Mouse (Mus musculus) hematopoietic multipotent progenitor cell, adult 10-12 weeks (in vitro differentiated cells): ENCODE results near the gene Ndufb8. TPM values are rescaled to one million over a fixed set of nuclear protein-coding genes. Genes with fewer than 3 reads are reported as not detected.

Experiments
- polyA plus RNA-seq: library from polyadenylated mRNA; stranded (reverse); fragments of >175 nt; gene quantifications from 2 replicates; pipeline ENCODE4 v1.2.3, GENCODE M21; 2012; ENCODE audit warnings: low replicate concordance

Gene Ndufb8
- polyA plus RNA-seq, result 95.7 and 97.2 TPM in 2 replicates

DNA sequence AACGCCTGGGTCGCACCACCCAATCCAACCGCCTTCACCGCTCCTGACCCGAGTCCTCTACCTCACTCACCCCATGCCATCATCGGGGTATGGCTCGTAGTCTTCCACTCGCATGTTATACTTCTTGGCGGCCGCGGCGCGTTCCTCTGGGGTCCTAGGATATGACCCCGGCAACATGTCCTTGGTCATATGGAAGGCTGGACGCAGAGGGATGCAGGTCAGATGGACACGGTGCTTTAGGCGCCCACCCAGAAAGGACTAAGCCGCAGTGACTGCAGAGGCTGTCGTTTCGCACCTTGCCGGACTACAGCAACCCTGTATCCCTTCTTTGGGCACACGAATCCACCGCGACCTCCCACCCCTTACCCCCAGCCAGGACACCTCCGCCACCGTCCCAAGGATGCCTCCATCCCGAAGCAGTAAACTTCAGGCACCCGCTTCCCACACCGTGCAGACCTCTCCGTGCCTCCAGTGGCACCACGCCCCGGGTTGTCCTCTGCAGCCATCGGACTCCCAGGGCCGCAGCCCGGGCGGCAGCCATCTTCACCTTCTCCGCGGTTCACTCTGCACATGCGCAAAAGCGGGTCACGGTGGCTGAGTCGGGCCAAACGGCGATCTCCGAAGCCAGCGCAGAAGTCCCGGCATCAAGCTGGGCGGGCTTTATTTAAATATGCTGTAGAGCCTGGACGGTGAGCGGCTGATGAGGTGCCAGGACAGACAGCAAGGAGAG is at the start of gene Ndufb8:
Gene Ndufb8, minus strand, starts transcription at position 580 of the 730 bp plus-strand sequence.

DNA sequence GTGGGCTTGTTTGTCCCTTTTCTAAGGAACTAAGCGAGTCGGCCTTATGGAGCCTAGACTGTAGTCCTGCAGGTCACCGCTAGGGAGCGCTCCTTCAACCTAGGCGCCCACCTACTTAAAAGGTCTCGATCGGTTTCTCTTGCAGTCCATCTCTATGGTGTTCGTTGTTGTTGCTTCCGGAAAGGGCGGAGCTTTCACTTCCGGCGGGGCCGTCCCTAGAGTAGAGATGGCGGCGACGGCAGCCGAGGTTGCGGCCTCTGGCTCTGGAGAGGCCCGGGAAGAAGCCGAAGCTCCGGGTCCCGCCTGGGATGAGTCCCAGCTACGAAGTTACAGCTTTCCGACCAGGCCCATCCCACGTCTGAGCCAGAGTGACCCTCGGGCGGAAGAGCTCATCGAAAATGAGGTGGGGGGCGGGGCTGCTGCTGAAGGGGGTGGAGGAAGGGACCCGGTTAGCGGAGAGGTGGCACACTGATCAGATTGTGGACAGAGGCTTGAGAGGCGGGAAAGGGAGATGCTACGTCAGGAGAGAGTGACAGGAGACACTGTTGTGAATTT is 7.5 kb upstream of the Ndufb8 start, which contains the start of gene Hif1an:
Gene Hif1an, plus strand, starts transcription at position 199 of the 555 bp plus-strand sequence.

DNA sequence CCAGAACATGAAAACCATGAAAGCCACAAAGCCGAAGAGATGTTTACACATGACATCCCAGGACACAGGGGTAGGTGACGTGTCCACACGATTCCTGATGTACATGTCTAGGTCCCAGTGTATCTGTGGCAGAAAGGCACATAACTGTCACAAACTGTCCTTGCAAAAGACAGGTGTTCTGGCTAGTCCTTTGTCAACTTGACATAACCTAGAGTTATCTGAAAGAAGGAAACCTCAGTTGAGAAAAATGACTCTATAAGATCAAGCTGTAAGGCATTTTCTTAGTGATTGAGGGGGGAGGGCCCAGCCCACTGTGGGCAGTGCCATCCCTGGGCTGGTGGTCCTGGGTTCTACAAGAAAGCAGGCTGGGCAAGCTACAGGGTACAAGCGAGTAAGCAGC is 2.5 kb downstream of the Ndufb8 start, which contains the start of gene Gm20538:
Gene Gm20538, minus strand, starts transcription at position 101 of the 400 bp plus-strand sequence.

DNA sequence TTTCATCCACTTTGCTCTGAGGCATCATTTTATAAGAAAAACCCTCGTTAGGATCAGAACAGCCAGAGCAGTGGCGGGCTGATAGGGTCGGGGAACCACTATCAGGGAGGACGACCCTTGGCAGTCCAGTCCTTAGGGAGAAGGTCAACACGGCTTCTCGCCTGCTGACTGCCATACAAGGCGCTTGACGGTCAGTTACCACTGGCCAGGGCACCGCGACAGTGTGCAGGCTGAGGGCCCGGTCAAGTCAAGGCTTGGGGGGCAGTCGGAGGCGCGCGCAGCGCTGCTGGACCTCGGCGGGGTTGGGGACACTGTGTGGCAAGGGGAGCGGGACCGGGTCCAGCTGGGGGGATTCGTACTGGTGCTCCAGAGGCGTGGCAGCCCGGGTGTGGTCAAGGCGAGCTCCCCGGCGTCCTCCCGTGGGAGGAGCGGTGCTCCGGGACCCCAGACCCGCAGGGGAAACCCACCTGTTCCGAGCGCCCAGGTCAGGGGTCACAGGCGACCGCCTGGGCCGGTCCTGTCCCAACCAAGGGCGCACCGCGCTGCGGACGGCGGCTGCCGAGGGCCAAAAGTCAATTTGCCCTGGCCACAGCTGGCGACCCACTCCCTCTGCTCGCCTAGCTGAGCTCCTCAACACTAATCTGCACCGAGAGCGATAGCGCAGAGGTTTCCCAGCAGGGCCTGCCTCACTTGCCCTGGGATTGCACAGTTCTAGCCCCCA is 9.8 kb downstream of the Ndufb8 start, which contains the start of gene Sec31b:
Gene Sec31b, minus strand, starts transcription at position 544 of the 721 bp plus-strand sequence.

Other genes starting within 250 kb of the Ndufb8 start
- not detected in 2 replicates for gene Scd4, start 222.3 kb downstream of the Ndufb8 start, polyA plus RNA-seq
- 262 and 423 TPM in 2 replicates for gene Scd1, start 147.6 kb downstream of the Ndufb8 start, polyA plus RNA-seq
- gene Wnt8b, start 62.0 kb downstream of the Ndufb8 start, polyA plus RNA-seq, result not detected in 2 replicates
- 1.9 and 2.6 TPM in 2 replicates for gene Sec31b, start 9.6 kb downstream of the Ndufb8 start, polyA plus RNA-seq
- gene Gm20538, start 2.6 kb downstream of the Ndufb8 start, polyA plus RNA-seq, result not detected in 2 replicates
- gene Hif1an, start 7.4 kb upstream of the Ndufb8 start, polyA plus RNA-seq, result 16.7 and 28.9 TPM in 2 replicates
- gene Pax2, start 200.6 kb upstream of the Ndufb8 start, polyA plus RNA-seq, result not detected in 2 replicates